Mouse (Mus musculus): Measurements from ENCODE around the gene Zfp512. TPM values are rescaled to one million over a fixed set of nuclear protein-coding genes. Genes with fewer than 3 reads are reported as not detected.
"Not testable (repeated sequence)": the region's sequence is repeated elsewhere in the genome, so short reads cannot be mapped to it uniquely, and the experiment has no call there.

Zfp512 gene
- 103 and 109 TPM in 2 replicates for polyA plus RNA-seq (2015; fragmentation: Nextera tagmentation; extraction: Ambion mirVana)

GRCm38 (mm10) chr5:31451878-31452561, at the start of gene Zfp512:
Gene Zfp512 (plus strand): TSS chr5:31452431.
- peak; percentile 99 for ATAC-seq (ENCODE audit: low read depth)
- peak within 1 kb of the TSS; percentile 88 for H3K4me2 ChIP-seq
- H3K9me3 ChIP-seq: no peaks in the 10 kb centered on the region
- H3K4me3 ChIP-seq: peak within 1 kb of the TSS; percentile 55
- 0 out of 2 replicates have a peak within 1 kb of the TSS, but pooled peaks have one; percentile 28 for H3K27ac ChIP-seq (replicated peaks)
- H3K36me3 ChIP-seq: no peaks in the 10 kb centered on the region
- WGBS: 7% methylated on average over 23 of the region's 23 CpGs
- H3K27me3 ChIP-seq: no peaks in the 10 kb centered on the region
- H3K4me1 ChIP-seq (replicated peaks): peaks cover 20% of the 10 kb centered on the region
- H3K9ac ChIP-seq: peak within 1 kb of the TSS; percentile 83

- H3K4me2 ChIP-seq; H3K27me3 ChIP-seq; H3K27ac ChIP-seq (replicated peaks); H3K4me1 ChIP-seq (replicated peaks); ATAC-seq (ENCODE audit: low read depth); H3K9ac ChIP-seq; H3K4me3 ChIP-seq; H3K9me3 ChIP-seq; H3K36me3 ChIP-seq: not testable (repeated sequence)
- WGBS: 93% methylated on average over 9 of the region's 9 CpGs
These were observed 17.5 kb upstream of the Zfp512 start for GRCm38 (mm10) chr5:31434727-31435126.

- no peak overlapping the region for H3K27ac ChIP-seq (replicated peaks)
- no peaks in the 10 kb centered on the region; the same call in 1 of the 2 replicates for H3K27me3 ChIP-seq
- no peak for ATAC-seq (ENCODE audit: low read depth)
- H3K4me2 ChIP-seq: no peak overlapping the region
- H3K9me3 ChIP-seq: no peaks in the 10 kb centered on the region
- WGBS: 87% methylated on average over 2 of the region's 2 CpGs
- no peak overlapping the region for H3K9ac ChIP-seq
- H3K36me3 ChIP-seq: no peaks in the 10 kb centered on the region
- no peak overlapping the region for H3K4me3 ChIP-seq
- peaks cover 20% of the 10 kb centered on the region for H3K4me1 ChIP-seq (replicated peaks)
These were observed 895 bp upstream of the Zfp512 start for GRCm38 (mm10) chr5:31451336-31451735.

- H3K9me3 ChIP-seq: no peaks in the 10 kb centered on the region
- H3K9ac ChIP-seq: peak overlapping the region; percentile 83
- H3K27me3 ChIP-seq: no peaks in the 10 kb centered on the region
- WGBS: 0% methylated on average over 11 of the region's 11 CpGs
- peaks cover 20% of the 10 kb centered on the region for H3K4me1 ChIP-seq (replicated peaks)
- no peaks in the 10 kb centered on the region for H3K36me3 ChIP-seq
- ATAC-seq (ENCODE audit: low read depth): no peak
- H3K4me3 ChIP-seq: peak overlapping the region; percentile 55
- peak overlapping the region; percentile 88 for H3K4me2 ChIP-seq
- H3K27ac ChIP-seq (replicated peaks): 0 out of 2 replicates have a peak overlapping the region, but pooled peaks have one; percentile 28
These were observed 289 bp downstream of the Zfp512 start for GRCm38 (mm10) chr5:31452562-31452878.

- 17% methylated on average over 7 of the region's 7 CpGs for WGBS
These were observed 717 bp downstream of the Zfp512 start for GRCm38 (mm10) chr5:31452886-31453410.

GRCm38 (mm10) chr5:31467798-31468197, 15.6 kb downstream of the Zfp512 start:
- no peak overlapping the region for H3K27ac ChIP-seq (replicated peaks)

More at GRCm38 (mm10) chr5:31452886-31453410, 717 bp downstream of the Zfp512 start:
- H3K9ac ChIP-seq: peak overlapping the region; percentile 83
- H3K36me3 ChIP-seq: no peaks in the 10 kb centered on the region
- no peaks in the 10 kb centered on the region for H3K9me3 ChIP-seq
- H3K27ac ChIP-seq (replicated peaks): no peak overlapping the region
- peak; percentile 8; the same call in 1 of the 2 replicates for ATAC-seq (ENCODE audit: low read depth)
- H3K4me3 ChIP-seq: peak overlapping the region; percentile 55
- no peaks in the 10 kb centered on the region for H3K27me3 ChIP-seq
- peak overlapping the region; percentile 88 for H3K4me2 ChIP-seq
- H3K4me1 ChIP-seq (replicated peaks): peaks cover 20% of the 10 kb centered on the region

GRCm38 (mm10) chr5:31469711-31470110, 17.5 kb downstream of the Zfp512 start:
- WGBS: 89% methylated on average over 6 of the region's 6 CpGs
- ATAC-seq (ENCODE audit: low read depth): no peak
- H3K9ac ChIP-seq: no peak overlapping the region

More at GRCm38 (mm10) chr5:31467798-31468197, 15.6 kb downstream of the Zfp512 start:
- WGBS: 92% methylated on average over 3 of the region's 3 CpGs
- Histone ChIP-seq H3K4me3 (no peak overlapping the region), H3K27me3 (no peaks in the 10 kb centered on the region), H3K36me3 (peaks cover 74% of the 10 kb centered on the region), H3K9ac (no peak overlapping the region), H3K9me3 (no peaks in the 10 kb centered on the region), H3K4me1 (replicated peaks) (no peaks in the 10 kb centered on the region), H3K4me2 (no peak overlapping the region)
- ATAC-seq (ENCODE audit: low read depth): no peak

GRCm38 (mm10) chr5:31470334-31470733, 18.1 kb downstream of the Zfp512 start:
- Histone ChIP-seq H3K9ac (no peak overlapping the region), H3K4me1 (replicated peaks) (no peaks in the 10 kb centered on the region), H3K27ac (replicated peaks) (no peak overlapping the region), H3K27me3 (no peaks in the 10 kb centered on the region), H3K4me2 (no peak overlapping the region), H3K9me3 (no peaks in the 10 kb centered on the region), H3K36me3 (peaks cover 97% of the 10 kb centered on the region), H3K4me3 (no peak overlapping the region)
- no peak for ATAC-seq (ENCODE audit: low read depth)
- WGBS: 83% methylated on average over 7 of the region's 7 CpGs

More at GRCm38 (mm10) chr5:31469711-31470110, 17.5 kb downstream of the Zfp512 start:
- no peaks in the 10 kb centered on the region for H3K27me3 ChIP-seq
- H3K27ac ChIP-seq (replicated peaks): no peak overlapping the region
- H3K36me3 ChIP-seq: peaks cover 93% of the 10 kb centered on the region
- no peaks in the 10 kb centered on the region for H3K9me3 ChIP-seq
- H3K4me2 ChIP-seq: no peak overlapping the region
- H3K4me3 ChIP-seq: no peak overlapping the region
- no peaks in the 10 kb centered on the region for H3K4me1 ChIP-seq (replicated peaks)

GRCm38 (mm10) chr5:31480536-31480935, 28.3 kb downstream of the Zfp512 start:
- no peak overlapping the region for H3K4me3 ChIP-seq
- H3K9ac ChIP-seq: no peak overlapping the region

GRCm38 (mm10) chr5:31485440-31485839, 33.2 kb downstream of the Zfp512 start, which contains the start of gene 4930548H24Rik:
Gene 4930548H24Rik (plus strand): TSS chr5:31485740.
- no peak within 1 kb of the TSS for H3K27ac ChIP-seq (replicated peaks)
- peaks cover 35% of the 10 kb centered on the region for H3K36me3 ChIP-seq
- H3K9ac ChIP-seq: no peak within 1 kb of the TSS
- no peaks in the 10 kb centered on the region for H3K27me3 ChIP-seq
- 96% methylated on average over 3 of the region's 3 CpGs for WGBS
- no peak within 1 kb of the TSS for H3K4me2 ChIP-seq
- no peak for ATAC-seq (ENCODE audit: low read depth)
- H3K4me3 ChIP-seq: no peak within 1 kb of the TSS
- H3K4me1 ChIP-seq (replicated peaks): no peaks in the 10 kb centered on the region
- no peaks in the 10 kb centered on the region for H3K9me3 ChIP-seq

More at GRCm38 (mm10) chr5:31480536-31480935, 28.3 kb downstream of the Zfp512 start:
- 94% methylated on average over 4 of the region's 4 CpGs for WGBS
- Histone ChIP-seq H3K27me3 (no peaks in the 10 kb centered on the region), H3K27ac (replicated peaks) (no peak overlapping the region), H3K36me3 (peaks cover 84% of the 10 kb centered on the region), H3K4me2 (no peak overlapping the region), H3K4me1 (replicated peaks) (no peaks in the 10 kb centered on the region), H3K9me3 (no peaks in the 10 kb centered on the region)
- ATAC-seq (ENCODE audit: low read depth): no peak

GRCm38 (mm10) chr5:31487889-31488288, 35.7 kb downstream of the Zfp512 start:
- peaks cover 14% of the 10 kb centered on the region for H3K36me3 ChIP-seq
- H3K27me3 ChIP-seq: no peaks in the 10 kb centered on the region
- no peak overlapping the region for H3K9ac ChIP-seq
- no peaks in the 10 kb centered on the region for H3K9me3 ChIP-seq
- 96% methylated on average over 3 of the region's 3 CpGs for WGBS
- ATAC-seq (ENCODE audit: low read depth): no peak
- H3K27ac ChIP-seq (replicated peaks): no peak overlapping the region
- H3K4me2 ChIP-seq: no peak overlapping the region
- H3K4me1 ChIP-seq (replicated peaks): no peaks in the 10 kb centered on the region
- no peak overlapping the region for H3K4me3 ChIP-seq

GRCm38 (mm10) chr5:31489116-31489769, 37.0 kb downstream of the Zfp512 start:
- WGBS: 69% methylated on average over 7 of the region's 7 CpGs
- Histone ChIP-seq H3K4me3 (no peak overlapping the region), H3K9ac (no peak overlapping the region), H3K27ac (replicated peaks) (no peak overlapping the region), H3K4me2 (no peak overlapping the region), H3K9me3 (no peaks in the 10 kb centered on the region), H3K27me3 (no peaks in the 10 kb centered on the region), H3K4me1 (replicated peaks) (peaks cover 3% of the 10 kb centered on the region), H3K36me3 (peaks cover 6% of the 10 kb centered on the region; the same call in 1 of the 2 replicates)
- ATAC-seq (ENCODE audit: low read depth): no peak

All from neural tube, embryonic 13.5 days (tissue).